Mouse (Mus musculus) left cerebral cortex, postnatal 36 days (tissue): ENCODE measurements around the gene BC016579. TPM values are rescaled to one million over a fixed set of nuclear protein-coding genes. Genes with fewer than 3 reads are reported as not detected.
A peak's percentile ranks its signal among the peaks of the same experiment; 100 is the strongest.

Source experiments
- DNase-seq, 2 experiments: peaks; one replicate each; pipeline ENCODE4 v3.0.0; 2021 to 2022; ENCODE audit warnings: low spot score in 2 of 2, mixed read lengths in 1 of 2
- intact Hi-C: fragments of 180-260 bp; cut with DNase I; formaldehyde crosslinking; loops from one replicate; pipeline ENCODE4 v1.15.1; 2025
- total RNA-seq, 2 experiments: library from RNA; stranded (reverse); gene quantifications; 2 replicates each; pipeline ENCODE4 v1.2.3; 2021

BC016579 gene
- under 1 TPM in 1 of 2 experiments, not detected in 1; 0.20 TPM for total RNA-seq

GRCm38 (mm10) chr16:45653934-45654332 is at the start of gene BC016579:
Gene BC016579, minus strand, starts transcription at chr16:45654068.
- intact Hi-C loops = no loop called here
- no peak for DNase-seq

- no peak for DNase-seq
- intact Hi-C loops = no loop called here
Measured at GRCm38 (mm10) chr16:45699301-45699700, 45.4 kb upstream of the BC016579 start.

DNA sequence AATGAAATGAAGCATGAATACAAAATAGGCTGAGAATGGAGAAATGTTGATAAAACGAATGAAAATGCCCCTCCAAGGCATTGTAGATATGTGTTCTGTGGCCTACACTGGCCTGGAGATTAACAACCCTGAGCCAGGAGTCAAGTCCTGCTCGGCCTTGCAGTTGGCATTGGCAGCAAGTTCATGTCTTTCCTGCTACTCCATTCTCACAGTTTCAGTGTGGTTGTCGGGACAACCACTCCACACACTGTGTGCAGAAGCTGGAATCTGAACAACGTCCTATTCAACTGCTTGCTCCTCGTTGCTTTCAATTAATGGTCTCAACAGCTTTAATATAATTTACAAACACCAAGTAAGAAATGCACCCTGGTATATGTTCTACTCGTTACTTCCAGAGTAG is 44.1 kb upstream of the BC016579 start:
- DNase-seq = no peak
- intact Hi-C loops = no loop called here

DNA sequence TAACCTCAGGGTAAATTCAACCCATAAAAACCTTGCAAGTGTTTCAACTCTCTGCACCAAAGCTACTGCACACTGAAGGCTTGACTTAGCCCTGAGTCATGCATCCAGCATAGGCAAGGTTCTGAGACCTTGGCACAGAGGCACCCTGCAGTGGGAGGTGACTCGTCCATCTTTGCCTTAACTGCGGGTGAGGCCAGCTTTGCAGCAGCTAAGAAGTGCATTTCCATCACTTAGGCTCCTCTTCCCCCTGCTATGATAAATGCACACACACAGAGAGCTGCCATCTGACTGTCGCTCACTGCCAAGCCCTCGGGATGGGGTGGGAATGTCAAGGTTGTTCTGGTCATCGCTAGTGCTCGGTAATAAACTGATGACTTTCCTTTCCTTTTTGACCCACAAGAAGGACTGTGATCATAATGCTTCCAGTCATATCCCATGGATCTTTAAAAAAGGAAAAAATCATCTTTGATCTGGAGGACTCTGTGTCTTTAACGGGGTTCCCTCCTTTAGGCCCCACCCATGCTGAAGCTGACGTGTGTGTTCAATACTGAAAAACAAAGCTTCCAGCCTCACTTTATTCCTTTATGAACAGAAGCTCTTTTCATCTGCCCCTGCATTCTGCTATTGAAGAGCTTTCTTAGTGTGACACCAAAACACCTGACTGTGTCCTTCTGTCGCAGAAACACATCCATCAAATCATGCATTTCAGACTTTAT is 41.7 kb upstream of the BC016579 start:
- intact Hi-C loops = no loop called here
- DNase-seq = no peak

- DNase-seq = no peak
- intact Hi-C loops = no loop called here
Measured at GRCm38 (mm10) chr16:45693558-45693957, 39.7 kb upstream of the BC016579 start, which contains the start of gene Tmprss7. Gene Tmprss7, minus strand, starts transcription at chr16:45693658.

DNA sequence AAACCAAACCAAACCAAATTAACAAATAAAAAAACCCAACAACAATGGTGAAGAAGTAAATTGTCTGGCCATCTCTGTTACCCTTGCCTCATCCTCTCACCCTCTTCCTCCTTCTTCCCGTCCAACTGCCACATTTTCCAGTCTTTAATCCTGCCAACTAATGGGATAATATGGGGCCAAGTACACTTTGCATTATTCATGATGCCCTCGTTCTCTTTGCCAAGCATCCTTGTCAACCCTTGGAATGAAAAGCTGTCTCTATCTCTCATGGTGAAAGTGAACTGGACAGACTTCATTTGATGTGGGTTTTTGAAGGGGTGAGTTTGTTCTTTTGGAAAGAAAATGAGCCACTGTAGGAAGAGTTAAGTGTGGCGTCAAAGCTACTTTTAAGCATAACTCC is 39.0 kb upstream of the BC016579 start:
- DNase-seq = no peak
- intact Hi-C loops = no loop called here

DNA sequence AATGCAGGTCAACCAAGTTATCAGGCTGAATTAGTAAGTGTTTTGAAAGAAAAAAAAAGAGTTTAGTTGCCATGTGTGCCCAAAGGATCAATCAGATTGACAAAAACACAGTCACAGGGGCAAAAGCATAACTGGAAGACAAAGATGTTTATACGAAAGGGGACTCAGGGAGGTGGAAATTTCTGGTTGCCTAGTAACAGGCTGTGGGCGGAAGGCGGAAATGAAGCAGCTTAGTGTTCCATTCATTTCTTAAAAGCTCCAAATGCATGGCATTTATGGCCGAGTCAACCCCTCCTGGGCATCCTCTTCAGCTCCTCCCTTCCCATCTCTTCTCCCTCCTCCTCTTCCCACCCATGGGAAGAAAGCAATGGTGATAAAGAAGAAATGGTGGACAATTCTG is 36.3 kb upstream of the BC016579 start:
- peak in 1 of 2 experiments; percentile 41 for DNase-seq
- intact Hi-C loops = no loop called here

- no peak for DNase-seq
- intact Hi-C loops = loop anchor here (5.0 kb wide), 2 partner anchors 35 to 280 kb away; partner anchors contain the start of gene Tagln3
Measured at GRCm38 (mm10) chr16:45686833-45687232, 33.0 kb upstream of the BC016579 start.

GRCm38 (mm10) chr16:45685295-45685694 is 31.4 kb upstream of the BC016579 start:
- intact Hi-C loops = loop anchor here (5.0 kb wide), 2 partner anchors 37 to 282 kb away; partner anchors contain the start of gene Tagln3
- DNase-seq = peak; percentile 29 to 43

DNA sequence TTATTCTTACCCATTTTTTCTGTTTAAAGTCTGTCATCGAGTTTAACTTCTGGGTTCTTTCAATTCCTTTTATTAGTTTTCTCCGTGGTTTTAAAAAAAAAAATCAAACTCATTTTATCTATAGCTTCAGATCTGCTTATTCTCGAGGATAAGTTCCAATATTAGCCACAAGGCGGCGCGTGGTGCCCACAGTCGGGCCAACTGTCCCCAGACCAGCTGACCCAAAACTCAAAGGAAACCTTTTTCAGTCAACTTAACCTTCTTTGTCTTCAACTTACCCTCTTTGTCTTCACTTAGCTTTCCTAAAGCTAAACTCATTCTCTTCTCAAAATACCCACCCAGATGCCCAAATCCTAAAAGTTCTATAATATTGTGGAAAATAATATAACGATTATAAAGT is 30.9 kb upstream of the BC016579 start:
- DNase-seq = peak; percentile 24 to 59
- intact Hi-C loops = loop anchor here (5.0 kb wide), 2 partner anchors 37 to 282 kb away; partner anchors contain the start of gene Tagln3

DNA sequence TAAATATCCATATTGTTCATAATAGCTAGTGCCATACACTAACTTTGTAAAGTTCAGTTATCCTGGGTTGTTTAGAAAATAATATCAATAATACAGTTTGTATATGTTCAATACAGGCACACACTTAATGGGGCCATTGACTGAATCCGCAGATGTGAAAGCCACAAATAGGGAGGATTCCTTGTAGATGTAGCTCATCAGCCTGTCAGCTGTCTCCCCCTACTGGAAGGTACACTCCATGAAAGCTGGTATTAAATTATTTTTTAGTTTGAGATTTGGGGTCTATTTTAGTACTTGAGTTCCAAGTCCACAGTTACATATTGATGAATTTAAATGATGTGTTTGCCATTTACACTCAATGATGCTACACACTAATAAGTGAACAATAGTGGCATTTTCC is 22.6 kb upstream of the BC016579 start:
- no peak for DNase-seq
- intact Hi-C loops = no loop called here

GRCm38 (mm10) chr16:45670005-45670404 is 16.1 kb upstream of the BC016579 start:
- intact Hi-C loops = no loop called here
- no peak for DNase-seq

- intact Hi-C loops = no loop called here
- DNase-seq = no peak
Measured at GRCm38 (mm10) chr16:45668178-45668577, 14.3 kb upstream of the BC016579 start.

GRCm38 (mm10) chr16:45666136-45666535 is 12.3 kb upstream of the BC016579 start:
- DNase-seq = no peak
- intact Hi-C loops = no loop called here

DNA sequence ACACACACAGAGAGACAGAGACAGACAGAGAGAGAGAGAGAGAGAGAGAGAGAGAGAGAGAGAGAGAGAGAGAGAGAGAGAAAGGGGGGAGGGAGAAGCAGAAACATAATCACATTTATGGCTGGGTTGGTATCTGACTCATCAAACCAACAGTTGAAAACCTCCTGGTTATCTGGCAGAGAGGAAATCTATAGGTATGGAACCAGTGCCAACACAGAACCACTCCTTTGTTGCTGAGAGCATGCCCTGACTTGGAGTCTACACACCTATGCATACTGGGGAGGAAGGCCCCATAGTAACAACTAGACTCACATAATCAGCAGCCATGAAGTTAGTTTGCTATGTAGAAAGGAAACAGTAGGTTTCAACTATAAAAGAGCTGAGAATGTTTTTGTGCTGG is 8.5 kb upstream of the BC016579 start:
- intact Hi-C loops = no loop called here
- DNase-seq = no peak

- DNase-seq = peak; percentile 52 to 69
- intact Hi-C loops = no loop called here
Measured at GRCm38 (mm10) chr16:45659596-45659995, 5.7 kb upstream of the BC016579 start.

GRCm38 (mm10) chr16:45658248-45658647 is 4.4 kb upstream of the BC016579 start:
- intact Hi-C loops = no loop called here
- no peak for DNase-seq

- DNase-seq = no peak
- intact Hi-C loops = no loop called here
Measured at GRCm38 (mm10) chr16:45657574-45658159, 3.8 kb upstream of the BC016579 start.

DNA sequence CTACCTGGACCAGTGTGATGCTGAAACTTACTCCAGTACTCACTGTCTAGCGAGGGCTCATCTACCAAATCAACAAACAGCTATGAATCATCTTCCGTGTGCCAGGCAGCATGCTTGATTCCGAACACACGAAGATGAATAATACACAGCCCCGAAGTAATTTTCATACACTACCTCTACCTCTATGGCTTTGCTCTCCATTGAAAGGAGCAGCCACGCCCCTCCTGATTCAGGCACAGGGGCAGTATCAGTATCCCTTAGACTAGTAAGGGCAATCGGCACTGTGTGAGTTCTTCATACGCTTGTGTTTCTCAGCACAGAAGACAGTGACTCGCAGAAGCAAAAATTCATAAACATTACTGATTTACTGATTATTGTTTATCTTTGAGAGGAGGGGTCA is 597 bp upstream of the BC016579 start:
- intact Hi-C loops = no loop called here
- no peak for DNase-seq

- intact Hi-C loops = no loop called here
- no peak for DNase-seq
Measured at GRCm38 (mm10) chr16:45653009-45653933, 597 bp downstream of the BC016579 start.
